Mouse (Mus musculus) layer of hippocampus, adult 2 months (tissue): ENCODE data around the gene Cd8a. TPM values are rescaled to one million over a fixed set of nuclear protein-coding genes. Genes with fewer than 3 reads are reported as not detected.
"Not testable (repeated sequence)": the region's sequence is repeated elsewhere in the genome, so short reads cannot be mapped to it uniquely, and the experiment has no call there.

Experiments used
- DNase-seq, 2 experiments: peaks; one replicate each; pipeline ENCODE4 v3.0.0; 2022; ENCODE audit warnings: low spot score in 2 of 2
- H3K27ac ChIP-seq: fragments of 200-600 bp; 2 replicates; pipeline ENCODE4 v1.8.1; 2022
- H3K4me3 ChIP-seq: fragments of 200-600 bp; 2 replicates; pipeline ENCODE4 v1.8.1; 2022; ENCODE audit warnings: mild to moderate bottlenecking
- CTCF ChIP-seq: fragments of 200-600 bp; conservative IDR thresholded peaks from 2 replicates; pipeline ENCODE4 v1.8.1; 2022; ENCODE audit warnings: antibody characterized with exemption, mild to moderate bottlenecking, moderate library complexity
- long read RNA-seq, 2 experiments: library from polyadenylated mRNA; stranded (forward); transcript quantifications; one replicate each; pipeline ENCODE4 v2.0.0; 2021; ENCODE audit warnings: borderline mapping rate in 2 of 2
- total RNA-seq, 2 experiments: library from RNA; stranded (reverse); gene quantifications; 2 replicates each; pipeline ENCODE4 v1.2.3; 2021

The Cd8a gene
- total RNA-seq, result not detected
- long read RNA-seq, experiment 1, result 0 reads
- long read RNA-seq, experiment 2, result 0 reads

DNA sequence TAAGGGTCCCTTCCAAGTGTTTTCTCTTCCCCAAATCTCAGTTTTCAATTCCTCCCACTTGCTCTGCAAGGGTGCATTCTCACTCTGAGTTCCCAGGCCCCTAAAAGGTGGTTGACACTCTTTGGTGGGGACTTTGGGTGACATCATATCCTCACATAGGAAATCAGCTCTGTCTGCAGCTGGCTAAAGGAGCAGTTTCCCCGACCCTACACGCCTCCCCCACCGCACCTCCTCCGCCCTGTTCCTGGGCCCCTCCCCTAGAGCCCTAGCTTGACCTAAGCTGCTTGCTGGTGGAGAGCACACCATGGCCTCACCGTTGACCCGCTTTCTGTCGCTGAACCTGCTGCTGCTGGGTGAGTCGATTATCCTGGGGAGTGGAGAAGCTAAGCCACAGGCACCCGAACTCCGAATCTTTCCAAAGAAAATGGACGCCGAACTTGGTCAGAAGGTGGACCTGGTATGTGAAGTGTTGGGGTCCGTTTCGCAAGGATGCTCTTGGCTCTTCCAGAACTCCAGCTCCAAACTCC lies at the start of gene Cd8a:
Gene Cd8a, plus strand, starts transcription at position 179 of the 527 bp plus-strand sequence.
- H3K27ac ChIP-seq, result no peak within 1 kb of the TSS
- DNase-seq, result no peak
- no peak for TF ChIP-seq CTCF
- H3K4me3 ChIP-seq, result no peak within 1 kb of the TSS

DNA sequence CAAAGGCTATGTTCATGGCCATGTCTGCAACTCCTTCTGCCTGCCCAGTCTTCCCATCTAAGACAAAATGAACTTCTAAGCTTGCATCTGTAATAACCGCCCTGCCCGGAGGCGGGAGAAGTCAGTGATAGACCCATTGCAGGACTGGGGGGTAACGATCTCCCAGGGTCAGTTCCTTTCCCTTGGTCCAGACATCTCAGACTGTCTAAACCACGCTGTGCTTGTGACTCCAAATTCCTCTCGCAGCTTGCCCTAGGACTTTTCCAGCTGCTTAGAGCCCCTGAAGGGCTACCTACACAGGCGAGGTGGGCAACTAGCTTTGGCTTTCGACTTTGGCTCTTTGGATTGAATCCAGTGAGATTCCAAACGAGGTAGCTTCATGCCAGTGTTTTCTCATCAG lies 48.4 kb upstream of the Cd8a start:
- no peak overlapping the region for H3K27ac ChIP-seq
- DNase-seq, result no peak
- H3K4me3 ChIP-seq, result no peak overlapping the region
- no peak for TF ChIP-seq CTCF

DNA sequence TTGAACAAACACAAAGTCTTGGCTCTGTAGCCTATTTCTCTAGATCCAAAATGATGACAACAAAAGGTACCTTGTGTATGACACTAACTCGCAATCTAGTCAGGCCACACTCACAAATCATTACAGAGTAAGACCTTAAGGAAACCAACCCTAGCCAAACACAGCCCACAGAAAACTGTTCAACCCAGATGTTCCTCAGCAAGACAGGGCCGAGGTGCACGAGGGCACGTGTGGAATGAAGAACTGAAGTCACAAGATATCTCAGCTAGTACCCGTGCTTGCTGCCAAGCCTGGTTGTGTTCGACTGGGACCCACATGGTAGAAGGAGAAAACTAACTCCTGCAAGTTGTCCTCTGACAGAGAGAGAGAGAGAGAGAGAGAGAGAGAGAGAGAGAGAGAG lies 43.3 kb upstream of the Cd8a start:
- TF ChIP-seq CTCF, result no peak

DNA sequence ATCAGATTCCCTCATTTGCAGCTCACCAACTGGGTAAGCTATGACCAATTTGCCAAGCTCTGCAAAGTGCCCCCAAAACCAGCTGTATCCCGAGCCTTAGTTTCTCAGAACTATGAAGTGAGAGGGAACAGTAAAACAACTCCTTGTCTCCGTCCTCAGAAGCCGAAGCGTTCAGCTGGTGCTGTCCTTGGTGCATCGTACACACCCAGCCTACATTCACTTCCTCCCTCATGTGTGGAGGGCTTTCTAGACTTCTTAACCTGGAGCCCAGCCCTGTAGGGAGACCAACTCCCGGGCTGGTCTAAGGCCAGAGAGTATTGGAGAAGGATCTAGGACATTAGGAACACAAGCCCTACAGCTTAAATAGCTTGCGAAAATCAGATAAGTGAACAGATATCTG lies 42.7 kb upstream of the Cd8a start:
- no peak for DNase-seq
- H3K4me3 ChIP-seq, result no peak overlapping the region
- no peak for TF ChIP-seq CTCF
- H3K27ac ChIP-seq, result no peak overlapping the region

More for the DNA sequence above, 43.3 kb upstream of the Cd8a start:
- DNase-seq, result no peak
- no peak overlapping the region for H3K27ac ChIP-seq
- H3K4me3 ChIP-seq, result no peak overlapping the region

DNA sequence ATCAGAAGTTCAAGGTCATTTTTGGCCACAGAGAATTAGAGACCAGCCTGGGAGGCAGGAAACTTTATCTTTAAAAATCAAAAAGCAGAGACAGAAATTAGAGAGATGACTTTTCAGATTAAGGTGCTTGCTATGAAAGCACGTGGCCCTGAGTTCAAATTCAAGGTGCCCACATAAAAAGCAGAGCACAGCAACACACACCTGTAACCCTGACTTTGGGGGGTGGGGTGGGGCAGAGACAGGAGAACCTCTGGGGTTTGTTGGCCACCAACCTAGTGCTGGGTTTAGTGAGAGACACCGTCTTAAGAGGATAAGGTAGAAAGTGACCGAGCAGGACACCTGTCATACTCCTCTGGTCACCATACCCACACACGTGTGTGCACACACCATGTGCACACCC lies 41.7 kb upstream of the Cd8a start:
- not testable (repeated sequence) for H3K27ac ChIP-seq, H3K4me3 ChIP-seq, DNase-seq

DNA sequence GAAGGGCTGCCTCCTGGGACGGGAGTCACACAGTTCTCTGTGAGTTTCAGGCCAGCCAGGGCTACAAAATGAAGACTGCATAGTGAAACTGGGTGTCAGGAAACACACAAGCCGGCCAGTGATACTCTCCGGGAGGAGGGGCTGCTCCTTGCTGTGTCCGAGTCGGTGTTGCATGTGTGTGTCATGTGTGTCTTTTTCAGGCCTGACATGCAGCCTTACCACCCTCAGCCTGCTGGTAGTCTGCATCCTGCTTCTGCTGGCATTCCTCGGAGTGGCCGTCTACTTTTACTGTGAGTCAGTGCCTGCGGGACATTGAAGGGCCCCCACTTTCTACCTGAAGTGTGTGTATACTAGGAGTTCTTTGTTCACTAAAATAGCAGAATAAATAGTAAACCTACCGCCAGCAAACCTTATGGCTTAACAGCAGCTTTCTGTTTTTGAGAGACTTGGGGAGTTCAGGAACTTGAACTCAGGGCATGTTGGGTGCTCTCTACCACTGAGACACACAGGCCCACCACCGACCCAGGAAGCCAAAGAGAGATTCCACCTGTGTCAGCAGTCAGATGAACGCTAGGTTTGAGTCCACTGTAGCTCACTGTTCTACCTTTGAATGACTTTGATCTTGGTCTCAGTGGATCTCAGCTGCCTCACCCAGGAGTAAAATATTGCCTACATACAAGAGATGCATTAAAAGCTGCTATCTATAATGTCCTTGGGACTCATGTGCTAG lies 40.8 kb upstream of the Cd8a start:
- Histone ChIP-seq H3K27ac (no peak overlapping the region), H3K4me3 (no peak overlapping the region)
- no peak for DNase-seq
- TF ChIP-seq CTCF, result no peak

DNA sequence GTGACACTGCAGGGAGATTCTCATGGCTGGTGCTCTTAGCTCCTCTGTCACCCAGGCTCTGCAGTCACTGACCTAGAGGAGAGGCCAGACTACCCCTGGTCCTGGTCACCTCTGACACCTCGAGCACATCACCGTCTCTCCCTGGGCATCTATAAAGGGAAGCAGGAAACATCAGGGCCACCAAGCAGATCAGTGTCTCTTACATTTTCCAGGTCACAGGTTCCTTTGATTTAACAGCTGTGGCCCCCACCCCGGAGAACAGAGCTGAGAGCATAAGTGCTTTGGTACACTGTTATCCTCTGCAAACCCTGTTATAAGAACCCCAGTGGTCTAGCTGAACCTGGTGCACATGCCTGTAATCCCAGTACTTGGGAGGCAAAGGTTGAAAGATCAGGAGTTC lies 40.2 kb upstream of the Cd8a start:
- TF ChIP-seq CTCF, result no peak
- Histone ChIP-seq H3K4me3 (no peak overlapping the region), H3K27ac (no peak overlapping the region)
- DNase-seq, result no peak

DNA sequence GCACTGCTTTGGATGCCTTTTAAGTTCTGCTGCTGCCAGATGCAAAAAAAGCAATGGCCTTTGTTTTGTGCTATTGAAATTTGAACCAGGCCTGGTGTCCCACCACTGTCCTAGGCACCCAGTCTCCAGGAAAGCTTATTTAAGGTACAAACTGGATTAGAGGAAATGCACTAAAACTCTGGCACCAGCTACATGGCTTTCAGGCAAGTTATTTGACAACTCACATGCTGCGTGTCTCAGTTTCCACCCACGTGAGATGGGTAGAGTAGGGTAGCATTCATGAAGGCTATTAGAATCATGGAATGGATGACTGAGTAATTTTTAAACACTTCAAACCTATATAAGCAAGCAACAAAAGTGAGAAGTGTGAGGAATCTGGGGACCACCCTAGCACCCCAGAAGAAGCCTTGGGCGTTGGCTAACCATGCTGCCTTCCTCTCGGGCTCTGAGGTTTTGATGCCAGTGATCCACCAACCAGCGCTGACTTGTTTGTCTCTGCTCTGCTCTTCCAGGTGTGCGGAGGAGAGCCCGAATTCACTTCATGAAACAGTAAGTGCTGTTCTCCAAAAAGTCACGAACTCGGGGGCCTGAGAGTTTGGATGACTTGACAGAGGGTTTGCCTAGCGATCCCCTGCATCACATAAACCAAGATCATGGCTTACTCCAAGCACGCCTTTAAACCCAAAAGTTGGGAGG lies 39.5 kb upstream of the Cd8a start:
- H3K27ac ChIP-seq, result no peak overlapping the region
- no peak for TF ChIP-seq CTCF
- H3K4me3 ChIP-seq, result no peak overlapping the region
- DNase-seq, result no peak

DNA sequence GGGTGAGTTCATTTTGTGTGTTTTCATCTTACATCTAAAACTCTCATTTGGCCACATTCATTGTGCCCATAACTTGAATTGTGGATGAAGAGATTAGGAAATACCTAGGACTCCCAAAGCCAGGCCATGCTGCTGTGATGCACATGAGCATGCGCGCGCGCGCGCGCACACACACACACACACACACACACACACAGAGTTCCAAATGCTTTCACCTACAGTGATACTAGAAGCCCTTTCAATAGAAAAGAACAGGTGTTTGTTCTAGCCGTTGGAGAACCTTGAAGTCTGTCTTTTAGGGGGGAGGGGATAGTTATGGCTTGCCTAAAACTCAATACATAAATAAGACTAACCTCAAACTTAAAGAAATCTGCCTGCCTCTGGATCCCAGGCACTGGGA lies 35.6 kb upstream of the Cd8a start:
- no peak for TF ChIP-seq CTCF
- DNase-seq, result no peak
- no peak overlapping the region for H3K4me3 ChIP-seq
- H3K27ac ChIP-seq, result no peak overlapping the region

DNA sequence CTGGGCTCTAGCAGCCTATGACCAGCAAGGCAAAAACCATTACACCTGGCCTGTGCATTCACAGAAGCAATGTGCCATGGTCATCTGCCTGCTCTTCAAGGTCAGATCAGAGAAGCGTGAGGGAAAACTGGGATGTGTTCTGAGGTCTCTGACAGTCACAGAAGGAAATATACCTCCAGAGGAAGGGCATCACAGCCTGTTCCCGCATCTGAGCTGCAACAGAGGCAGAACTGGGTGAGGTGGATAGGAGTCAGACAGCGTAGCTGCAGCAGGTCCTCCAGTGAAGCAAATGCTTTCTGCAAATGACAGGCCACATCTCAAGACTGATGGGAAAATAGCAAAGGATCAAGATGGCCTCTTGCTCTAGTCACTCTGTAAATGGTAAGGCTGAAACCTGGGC lies 34.3 kb upstream of the Cd8a start:
- DNase-seq, result no peak
- Histone ChIP-seq H3K27ac (no peak overlapping the region), H3K4me3 (no peak overlapping the region)
- TF ChIP-seq CTCF, result no peak

DNA sequence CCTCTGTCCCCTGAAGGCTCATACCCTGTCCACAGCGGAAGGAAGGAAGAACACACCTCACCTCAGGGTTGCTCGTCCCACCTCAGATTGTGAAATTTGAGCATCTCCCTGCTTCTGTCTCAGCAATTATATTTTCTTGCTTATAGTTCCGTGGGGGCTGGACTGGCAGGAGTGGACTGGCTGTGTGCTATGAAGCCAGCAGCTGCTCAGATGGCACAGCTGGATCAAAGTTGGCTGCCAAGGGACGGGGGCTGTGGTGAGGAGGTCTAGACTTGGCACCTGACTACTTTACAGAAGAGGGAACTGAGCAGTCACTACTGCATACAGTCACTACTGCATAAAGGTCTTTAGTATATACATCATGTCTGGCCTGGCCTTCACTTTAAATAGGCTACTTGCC lies 33.9 kb upstream of the Cd8a start:
- Histone ChIP-seq H3K4me3 (no peak overlapping the region), H3K27ac (no peak overlapping the region)
- no peak for TF ChIP-seq CTCF
- DNase-seq, result no peak

DNA sequence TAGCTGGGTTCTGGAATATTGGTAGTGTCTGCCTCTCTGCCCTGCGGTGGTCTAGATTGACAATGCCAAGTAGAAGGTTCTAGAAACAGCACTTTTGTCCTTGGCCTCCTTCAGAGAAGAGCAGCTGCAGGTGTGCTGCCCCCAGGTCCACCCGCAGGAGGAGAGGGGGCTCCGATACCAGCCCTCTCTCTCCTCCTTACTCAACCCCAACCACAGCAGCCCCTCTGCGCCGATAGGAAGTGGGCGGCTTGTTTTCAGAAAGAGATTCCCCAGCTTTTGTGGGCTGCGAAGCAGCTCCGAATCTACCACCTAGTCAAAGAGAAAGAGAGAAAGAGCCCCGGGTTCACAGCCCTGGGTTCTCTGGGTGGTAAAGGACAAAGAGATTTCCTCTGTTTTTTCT lies 32.0 kb upstream of the Cd8a start:
- no peak for TF ChIP-seq CTCF
- H3K4me3 ChIP-seq, result no peak overlapping the region
- H3K27ac ChIP-seq, result no peak overlapping the region
- no peak for DNase-seq

DNA sequence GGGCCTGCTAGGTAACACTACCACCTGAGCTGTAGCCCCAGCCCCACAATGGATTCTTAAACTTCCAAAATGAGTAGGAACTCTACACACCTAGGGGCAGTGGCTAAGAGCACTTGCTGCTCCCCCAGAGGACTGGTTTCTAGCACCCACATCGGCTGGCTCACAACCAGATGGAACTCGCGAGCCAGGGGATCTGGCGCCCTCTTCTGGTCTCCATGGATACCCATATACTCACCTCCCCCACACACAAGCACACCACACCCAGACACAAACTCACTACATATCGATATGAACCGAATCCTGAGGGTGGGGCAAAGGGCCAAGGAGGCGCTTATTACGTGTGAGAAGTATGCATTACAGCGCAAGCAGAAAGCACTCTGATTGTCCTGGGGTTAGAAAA lies 25.2 kb upstream of the Cd8a start:
- Histone ChIP-seq H3K4me3 (no peak overlapping the region), H3K27ac (no peak overlapping the region)
- no peak for DNase-seq
- no peak for TF ChIP-seq CTCF

DNA sequence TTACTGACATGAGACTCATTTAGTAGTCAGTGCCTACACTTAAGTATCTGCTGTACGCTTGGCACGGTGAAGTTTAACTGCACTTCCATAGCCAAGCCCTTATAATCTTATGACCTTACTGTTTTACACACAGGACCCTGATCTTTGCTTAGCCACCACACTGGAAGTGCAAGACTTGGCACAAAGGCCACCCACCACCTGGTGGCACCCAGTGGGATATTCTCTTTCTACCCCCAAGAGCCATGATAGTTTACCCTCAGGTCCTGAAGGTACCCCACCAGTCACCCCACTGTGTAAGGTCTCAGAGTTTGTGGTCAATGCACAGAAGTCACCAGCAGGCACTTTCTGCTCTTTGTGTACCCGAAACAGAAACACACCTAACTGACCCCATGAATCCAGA lies 22.0 kb upstream of the Cd8a start:
- no peak for DNase-seq
- TF ChIP-seq CTCF, result no peak
- H3K27ac ChIP-seq, result no peak overlapping the region
- H3K4me3 ChIP-seq, result no peak overlapping the region
